Comparison of ENCODE assay signal across 1 mouse cellular context in genomic region chr2:91045805-91046204, GRCm38 (mm10). TPM values are rescaled to one million over a fixed set of nuclear protein-coding genes. Genes with fewer than 3 reads are reported as not detected.
"Had no signal": no experiment of that assay in that cellular context is flagged by ENCODE, and none has a peak within 500 bp of the region (broad histone marks: within the 10 kb centered on the region; RNA-seq: fewer than 3 reads in every experiment).

No protein-coding gene starts in this region.

RNA-seq across cellular contexts. Expression of gene Rapsn, which starts 10.4 kb away (rescaled TPM):
- total RNA-seq: megakaryocyte-erythroid progenitor cell, adult 5-6 weeks had no signal
